Mouse (Mus musculus) brain, adult 2 months (tissue): ENCODE measurements at regions not wholly inside any gene's neighbourhood (a gene's known extent, or its start where the extent isn't known, plus 50 kb on each side); places are given as distances from the start of the nearest gene placed in this dataset.
"Not testable (repeated sequence)": the region's sequence is repeated elsewhere in the genome, so short reads cannot be mapped to it uniquely, and the experiment has no call there.

ENCODE experiments used
- DNase-seq: peaks from one replicate; pipeline ENCODE4 v3.0.0; 2011; ENCODE audit warnings: low read depth, low spot score

DNA sequence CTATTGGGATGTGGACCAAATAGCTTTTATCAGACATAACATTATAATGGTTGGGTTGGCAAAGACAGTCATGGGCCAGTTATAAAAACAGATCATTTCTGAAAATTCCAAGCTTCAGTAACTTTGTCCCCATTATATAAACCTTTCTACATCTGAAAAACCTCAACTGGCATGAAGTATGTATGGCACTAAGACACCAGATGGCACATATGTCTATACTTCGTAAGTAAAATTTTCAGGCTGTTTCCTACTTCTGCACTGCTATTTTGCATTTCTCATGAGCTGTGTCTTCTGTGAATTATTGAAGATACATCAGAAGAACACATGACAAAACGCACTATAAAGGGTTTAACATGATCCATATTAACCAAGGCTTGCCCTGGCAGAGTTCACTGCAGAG lies 428.1 kb downstream of the Pom121l12 start:
- peak; percentile 24 for DNase-seq

DNA sequence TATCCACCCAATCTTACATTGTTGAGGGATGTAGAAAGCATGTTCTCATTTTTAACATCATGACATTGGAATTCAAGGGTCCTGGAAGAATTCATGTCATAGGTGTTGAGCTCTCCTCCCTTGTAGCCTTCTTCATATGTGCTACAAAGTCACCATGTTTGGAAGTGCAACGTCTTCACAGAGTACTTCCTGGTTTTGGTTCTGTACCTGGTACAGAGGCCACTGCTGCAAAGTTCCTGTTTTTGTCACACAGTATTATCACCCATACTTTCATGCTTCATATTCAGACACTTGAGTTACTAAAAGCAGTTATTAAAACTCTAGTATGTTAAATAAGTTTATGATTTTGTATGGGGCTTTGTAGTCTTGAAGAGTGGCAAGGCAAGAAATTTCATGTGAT lies 443.1 kb downstream of the Pom121l12 start:
- no peak for DNase-seq

DNA sequence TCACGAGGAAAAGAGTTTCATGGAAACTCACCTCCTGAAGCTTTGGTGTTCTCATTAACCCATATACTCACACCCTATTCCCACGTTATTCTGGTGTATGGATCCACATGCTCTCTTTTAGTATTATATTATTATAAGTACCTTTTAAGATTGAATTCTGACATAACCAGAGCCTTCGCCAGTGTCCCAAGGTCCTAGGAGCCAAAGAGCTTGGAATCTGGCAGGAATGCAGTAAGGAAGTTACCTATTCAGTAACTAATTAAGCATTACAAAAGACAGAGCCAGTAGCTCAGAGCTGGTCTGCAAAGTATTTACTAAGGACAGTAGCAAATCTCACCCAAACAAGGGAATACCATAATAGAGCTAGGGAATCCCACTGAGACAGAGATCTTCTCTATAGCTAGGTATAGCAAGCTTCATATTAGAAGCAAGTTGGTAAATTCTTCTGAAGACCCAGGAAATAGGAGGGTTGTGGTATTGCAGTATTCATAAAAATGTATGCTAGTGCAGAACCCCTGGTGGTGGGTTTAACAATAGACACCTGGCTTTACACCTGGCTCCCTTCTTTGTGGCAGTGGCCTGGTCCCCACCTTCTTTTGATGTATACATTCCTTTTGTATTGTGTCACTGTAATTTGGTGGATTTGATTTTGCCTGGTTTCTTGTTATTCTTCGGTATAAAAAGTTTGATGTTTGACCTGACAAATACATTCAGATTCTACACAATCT lies 490.0 kb downstream of the Pom121l12 start:
- DNase-seq = not testable (repeated sequence)

DNA sequence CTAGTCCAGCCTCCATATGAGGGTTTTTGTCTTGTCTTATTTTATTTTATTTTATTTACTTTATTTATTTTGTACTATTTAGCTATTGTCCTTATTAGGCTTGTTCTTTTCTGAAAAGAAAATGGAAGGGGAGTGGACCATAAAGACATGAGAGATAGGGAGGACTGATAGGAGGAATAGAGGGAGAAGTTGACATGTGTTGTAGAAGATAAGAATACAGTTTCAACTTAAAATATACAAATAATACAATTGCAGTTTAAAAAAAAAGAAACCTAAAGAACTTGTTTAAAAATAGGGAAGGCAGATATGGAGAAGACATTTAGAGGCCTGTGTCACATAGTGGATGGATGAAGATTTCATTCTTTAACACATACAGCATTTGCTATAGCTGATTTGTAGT lies 497.8 kb downstream of the Pom121l12 start:
- DNase-seq = no peak

DNA sequence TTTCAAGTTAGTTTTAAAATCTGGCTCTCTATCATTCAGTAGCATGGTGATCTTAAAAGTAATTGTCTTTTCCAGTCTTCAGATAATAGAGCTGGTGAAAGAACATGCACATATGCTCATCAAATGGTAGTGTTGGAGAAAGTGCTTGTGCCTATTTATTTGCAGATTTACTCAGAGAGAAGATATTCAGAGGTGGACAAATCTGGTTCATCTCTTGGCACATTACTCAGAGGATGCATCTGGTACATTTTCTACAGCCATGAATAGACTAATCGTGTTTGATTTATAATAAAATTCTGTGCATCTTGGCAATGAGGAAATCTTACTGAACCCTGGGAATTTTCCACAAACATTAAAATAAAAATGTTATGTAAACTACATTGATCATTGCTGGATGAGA lies 509.0 kb downstream of the Pom121l12 start:
- DNase-seq = peak; percentile 61

DNA sequence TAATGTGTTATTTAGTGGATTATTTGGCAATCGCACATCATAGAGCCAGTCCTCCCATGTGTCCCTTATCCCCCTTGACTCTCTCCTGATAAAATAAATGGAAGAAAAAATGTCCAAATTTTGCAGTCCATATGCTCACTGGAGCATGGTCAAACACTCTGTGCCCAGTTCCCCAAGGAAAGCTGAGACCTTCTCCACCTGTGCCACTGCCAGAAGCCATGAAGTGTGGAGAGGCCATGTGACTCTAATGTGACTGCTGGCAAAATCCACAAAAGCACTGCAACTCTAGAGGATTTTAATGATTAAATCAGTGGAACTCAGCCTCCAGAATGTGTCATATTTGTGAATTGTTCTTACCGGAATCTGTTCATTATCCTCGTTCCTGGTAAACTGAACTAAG lies 514.5 kb downstream of the Pom121l12 start:
- DNase-seq = peak; percentile 7

DNA sequence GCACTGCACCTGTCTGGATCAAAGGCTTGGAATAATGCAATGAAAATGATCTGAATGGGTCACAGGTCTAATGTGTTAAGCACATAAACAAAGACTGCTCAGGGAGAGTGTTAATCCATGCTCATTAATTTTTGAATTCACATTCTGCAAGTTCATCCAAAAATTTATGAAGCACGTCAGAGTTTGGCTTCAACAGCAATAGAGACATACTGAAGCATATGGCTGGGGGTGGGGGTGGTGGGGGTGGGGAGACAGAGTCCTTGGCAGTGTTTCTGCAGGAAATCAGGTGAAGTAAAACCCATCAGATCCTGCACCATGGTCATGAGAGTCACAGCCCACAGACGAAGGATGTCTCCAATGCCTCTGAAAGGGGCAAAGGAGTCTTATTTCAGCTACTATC lies 526.7 kb downstream of the Pom121l12 start:
- peak; percentile 5 for DNase-seq
